Mouse (Mus musculus): ENCODE results near the gene Ribc2. TPM values are rescaled to one million over a fixed set of nuclear protein-coding genes. Genes with fewer than 3 reads are reported as not detected.
A peak's percentile ranks its signal among the peaks of the same experiment; 100 is the strongest.

Gene Ribc2
- polyA plus RNA-seq, 1 experiment from 2014 or later: 0.13 TPM

DNA sequence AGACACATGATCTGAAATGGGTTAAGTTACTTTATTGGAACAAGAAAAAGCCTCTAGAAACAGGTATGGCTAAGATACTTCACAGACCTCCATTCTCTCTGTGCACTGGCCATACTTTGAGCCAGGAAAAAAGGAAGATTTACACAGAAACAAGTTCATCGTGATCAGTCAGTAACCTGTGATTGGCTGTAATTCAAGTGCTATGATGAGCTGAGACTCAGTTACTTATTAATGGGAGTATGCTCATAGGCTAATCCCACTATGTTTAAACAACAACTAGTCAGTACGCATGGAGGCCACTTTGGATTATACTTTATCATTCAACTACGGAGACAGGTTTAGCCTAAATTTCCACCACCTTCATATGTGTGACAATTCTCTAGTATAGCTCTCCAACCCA is 22.2 kb downstream of the Ribc2 start:
- 90% methylated on average over 3 of the region's 3 CpGs for WGBS
- no peak overlapping the region for H3K4me2 ChIP-seq
- H3K4me1 ChIP-seq (replicated peaks): peaks cover 28% of the 10 kb centered on the region
- no peak overlapping the region for H3K9ac ChIP-seq
- no peak overlapping the region for H3K4me3 ChIP-seq
- no peak for ATAC-seq (ENCODE audit: insufficient number of reproducible peaks, low FRiP score)
- no peak overlapping the region for H3K27ac ChIP-seq (ENCODE audit: poor library complexity, severe bottlenecking)
- no peaks in the 10 kb centered on the region for H3K36me3 ChIP-seq
- H3K27me3 ChIP-seq (replicated peaks): peaks cover 24% of the 10 kb centered on the region
- H3K9me3 ChIP-seq (replicated peaks): peaks cover 3% of the 10 kb centered on the region; the same call in 1 of the 2 replicates

DNA sequence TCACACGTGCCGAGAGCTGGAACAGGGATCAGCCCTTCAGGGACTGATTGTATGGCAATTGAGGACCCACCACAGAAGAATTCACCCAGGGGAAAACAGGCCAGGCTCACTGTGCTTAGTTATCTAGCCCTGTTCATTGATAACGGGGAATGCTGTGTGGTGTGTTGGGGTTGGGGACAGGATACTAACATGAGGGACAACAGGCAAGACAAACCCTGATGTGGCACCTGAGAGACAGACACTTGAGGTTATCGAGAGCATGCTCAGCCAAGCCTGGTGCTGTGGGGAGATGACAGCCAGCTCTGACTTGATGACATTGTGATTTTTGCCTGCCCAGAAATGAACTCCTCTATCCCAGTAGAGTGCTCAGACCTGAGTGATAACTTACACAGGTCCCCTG is 24.3 kb downstream of the Ribc2 start:
- Histone ChIP-seq H3K27ac (ENCODE audit: poor library complexity, severe bottlenecking) (0 out of 2 replicates have a peak overlapping the region, but pooled peaks have one; percentile 9), H3K27me3 (replicated peaks) (peaks cover 22% of the 10 kb centered on the region), H3K4me3 (no peak overlapping the region), H3K4me1 (replicated peaks) (peaks cover 28% of the 10 kb centered on the region), H3K9ac (no peak overlapping the region), H3K9me3 (replicated peaks) (peaks cover 3% of the 10 kb centered on the region; the same call in 1 of the 2 replicates), H3K36me3 (no peaks in the 10 kb centered on the region), H3K4me2 (no peak overlapping the region)
- 14% methylated on average over 4 of the region's 4 CpGs for WGBS
- peak; percentile 37; the same call in 1 of the 2 replicates for ATAC-seq (ENCODE audit: insufficient number of reproducible peaks, low FRiP score)

DNA sequence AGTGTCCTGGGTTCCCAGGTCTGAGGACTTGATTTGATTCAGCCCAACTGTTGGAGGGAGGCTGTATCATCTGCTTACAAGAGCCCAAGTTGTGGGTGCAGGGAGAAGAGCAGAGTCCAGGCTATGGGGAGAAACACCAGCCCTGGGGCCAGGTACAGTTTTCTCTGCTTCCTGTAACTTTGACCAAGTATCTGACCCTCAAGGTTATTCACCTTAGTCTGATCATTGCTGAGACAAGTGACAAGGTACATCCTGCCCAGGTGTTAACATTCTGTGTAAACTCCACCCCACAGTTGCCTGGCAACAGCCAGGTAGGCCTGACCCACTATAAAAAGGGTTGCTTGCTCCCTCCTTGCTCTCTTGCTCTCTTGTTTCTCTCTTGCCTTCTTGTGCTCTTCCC is 29.5 kb downstream of the Ribc2 start:
- no peak overlapping the region for H3K4me2 ChIP-seq
- H3K36me3 ChIP-seq: no peaks in the 10 kb centered on the region
- peaks cover 26% of the 10 kb centered on the region for H3K27me3 ChIP-seq (replicated peaks)
- H3K9me3 ChIP-seq (replicated peaks): peaks cover 3% of the 10 kb centered on the region; the same call in 1 of the 2 replicates
- peaks cover 30% of the 10 kb centered on the region for H3K4me1 ChIP-seq (replicated peaks)
- no peak for ATAC-seq (ENCODE audit: insufficient number of reproducible peaks, low FRiP score)
- no peak overlapping the region for H3K4me3 ChIP-seq
- no peak overlapping the region for H3K27ac ChIP-seq (ENCODE audit: poor library complexity, severe bottlenecking)
- no peak overlapping the region for H3K9ac ChIP-seq

DNA sequence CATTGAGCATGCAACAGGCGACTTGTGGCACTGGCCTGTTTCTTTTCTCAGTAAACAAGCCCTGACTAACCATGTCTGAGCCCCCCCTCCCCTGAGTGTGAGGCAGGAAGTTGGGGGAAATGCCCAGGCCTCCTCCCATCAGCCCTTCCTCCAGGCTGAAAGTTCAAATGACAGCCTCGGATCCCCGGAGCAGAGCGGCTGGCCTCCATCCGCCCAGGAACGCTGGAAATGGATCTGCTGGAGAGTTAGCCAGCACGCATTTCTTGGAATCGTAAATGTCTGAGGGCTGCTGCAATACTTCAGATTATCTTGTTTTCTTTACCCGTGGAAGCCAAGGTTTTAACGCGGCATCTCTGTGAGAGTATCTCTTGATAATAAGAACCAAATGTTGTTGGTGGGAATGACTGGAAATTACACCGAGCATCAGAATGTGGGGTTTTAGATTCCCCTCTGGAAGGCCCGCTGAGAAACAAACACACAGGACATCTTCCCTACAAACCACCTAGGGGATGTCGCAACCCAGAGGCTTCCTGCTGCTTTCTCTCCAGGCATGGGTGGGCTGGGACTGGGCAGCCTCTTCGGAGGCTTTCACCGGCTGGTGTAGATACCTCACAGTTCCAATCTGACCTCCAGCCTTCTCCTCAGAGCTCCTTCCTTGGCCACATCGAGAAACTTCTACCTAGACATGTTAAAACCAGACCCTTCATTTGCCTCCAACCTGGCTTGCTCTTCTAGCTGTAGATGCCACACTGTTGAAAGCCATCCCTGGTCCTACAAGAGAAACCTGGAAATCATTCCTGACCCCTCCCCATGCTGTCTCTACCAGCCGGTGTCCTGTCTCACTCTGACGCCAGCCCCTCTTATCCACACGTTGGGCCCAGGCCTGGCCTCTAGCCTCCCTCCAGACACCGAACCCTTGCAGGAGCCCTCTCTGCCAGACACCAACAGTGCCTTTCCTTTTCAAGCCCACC is 31.1 kb downstream of the Ribc2 start:
- Histone ChIP-seq H3K4me2 (peak overlapping the region; percentile 2; the same call in 1 of the 2 replicates), H3K4me3 (no peak overlapping the region), H3K27me3 (replicated peaks) (peaks cover 26% of the 10 kb centered on the region), H3K4me1 (replicated peaks) (peaks cover 34% of the 10 kb centered on the region), H3K27ac (ENCODE audit: poor library complexity, severe bottlenecking) (0 out of 2 replicates have a peak overlapping the region, but pooled peaks have one; percentile 17), H3K9me3 (replicated peaks) (no peaks in the 10 kb centered on the region), H3K9ac (no peak overlapping the region), H3K36me3 (no peaks in the 10 kb centered on the region)
- no peak for ATAC-seq (ENCODE audit: insufficient number of reproducible peaks, low FRiP score)
- 24% methylated on average over 21 of the region's 21 CpGs for WGBS

DNA sequence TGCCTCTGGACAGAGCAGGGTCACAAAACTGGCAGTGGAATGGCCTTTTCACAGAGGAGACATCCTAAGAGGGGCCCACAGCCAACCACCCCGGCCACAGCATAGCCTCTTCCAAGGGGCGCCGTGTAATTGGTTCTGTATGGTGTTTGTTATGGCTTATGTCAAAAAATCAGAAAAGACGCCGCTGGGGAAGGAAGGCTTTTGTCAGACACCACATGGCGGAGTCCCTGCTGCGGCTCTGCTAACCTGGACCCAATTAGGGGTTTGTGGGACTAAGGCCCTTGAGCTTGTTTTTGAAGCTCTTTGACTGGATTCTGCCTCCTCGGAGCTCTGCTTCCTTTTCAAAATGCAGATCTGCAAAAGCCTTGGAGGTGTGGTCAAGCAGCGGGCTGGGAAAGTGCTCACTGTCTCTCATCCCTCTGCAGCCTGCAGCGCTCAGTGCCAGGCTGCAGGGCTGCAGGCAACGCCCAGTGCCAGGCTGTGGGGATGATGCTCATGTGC is 34.6 kb downstream of the Ribc2 start:
- Histone ChIP-seq H3K36me3 (no peaks in the 10 kb centered on the region), H3K4me2 (no peak overlapping the region), H3K4me3 (no peak overlapping the region), H3K4me1 (replicated peaks) (peaks cover 28% of the 10 kb centered on the region), H3K9ac (no peak overlapping the region), H3K9me3 (replicated peaks) (no peaks in the 10 kb centered on the region), H3K27ac (ENCODE audit: poor library complexity, severe bottlenecking) (no peak overlapping the region), H3K27me3 (replicated peaks) (peaks cover 18% of the 10 kb centered on the region; the same call in 1 of the 2 replicates)
- no peak for ATAC-seq (ENCODE audit: insufficient number of reproducible peaks, low FRiP score)
- WGBS: 44% methylated on average over 11 of the region's 11 CpGs

DNA sequence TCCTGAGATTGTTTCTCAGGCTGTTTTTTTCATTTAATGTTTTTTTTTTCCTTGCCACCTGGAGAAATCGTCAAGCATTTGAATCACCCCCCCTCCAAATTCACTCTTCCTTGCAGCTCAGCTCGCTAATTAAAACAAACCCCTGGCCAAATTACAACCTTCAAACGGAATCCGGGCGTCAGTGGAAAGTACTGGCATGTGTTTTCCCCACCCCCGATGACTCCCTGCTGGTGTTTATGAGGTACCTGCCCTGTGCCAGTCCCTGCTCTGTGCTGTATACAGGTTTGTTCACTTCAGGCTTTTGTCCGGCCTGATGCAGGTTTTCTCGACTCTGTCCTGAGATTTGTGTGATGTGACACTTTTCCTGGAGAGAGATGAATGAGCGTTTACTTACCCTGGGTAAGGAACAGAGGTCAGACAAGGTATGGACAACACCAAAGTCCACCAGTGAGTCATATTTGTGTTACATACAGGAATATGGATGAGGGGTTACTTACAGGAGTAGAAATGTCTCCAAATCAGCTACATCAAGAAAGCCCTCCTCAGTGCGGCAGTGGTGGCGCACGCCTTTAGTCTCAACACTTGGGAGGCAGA is 35.3 kb downstream of the Ribc2 start:
- Histone ChIP-seq H3K4me1 (replicated peaks) (peaks cover 29% of the 10 kb centered on the region), H3K4me2 (no peak overlapping the region), H3K27me3 (replicated peaks) (peaks cover 12% of the 10 kb centered on the region; the same call in 1 of the 2 replicates), H3K36me3 (no peaks in the 10 kb centered on the region), H3K27ac (ENCODE audit: poor library complexity, severe bottlenecking) (no peak overlapping the region), H3K9me3 (replicated peaks) (no peaks in the 10 kb centered on the region), H3K9ac (0 out of 2 replicates have a peak overlapping the region, but pooled peaks have one; percentile 8), H3K4me3 (no peak overlapping the region)
- WGBS: 56% methylated on average over 12 of the region's 12 CpGs
- no peak for ATAC-seq (ENCODE audit: insufficient number of reproducible peaks, low FRiP score)

DNA sequence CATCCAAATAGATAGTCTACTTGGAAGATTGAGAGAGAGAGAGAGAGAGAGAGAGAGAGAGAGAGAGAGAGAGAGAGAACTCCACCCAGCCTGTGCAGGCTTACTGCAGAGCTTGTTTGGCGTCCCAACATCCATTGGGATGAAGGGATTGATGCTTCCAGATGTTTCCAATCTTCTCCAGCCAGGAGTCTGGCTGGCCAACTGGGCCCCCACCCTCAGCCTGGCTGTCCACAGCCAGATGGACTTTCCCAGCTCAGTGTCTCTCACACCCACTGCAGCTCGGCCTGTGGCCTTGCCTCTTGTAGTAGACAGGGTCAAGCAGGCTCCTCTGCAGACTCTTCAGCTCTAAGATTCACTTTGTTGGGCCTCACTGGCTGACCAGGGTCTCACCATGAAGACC is 40.2 kb downstream of the Ribc2 start:
- no peak overlapping the region for H3K4me2 ChIP-seq
- H3K4me3 ChIP-seq: no peak overlapping the region
- H3K27ac ChIP-seq (ENCODE audit: poor library complexity, severe bottlenecking): no peak overlapping the region
- 68% methylated on average over 1 of the region's 2 CpGs for WGBS
- 0 out of 2 replicates have a peak, but pooled peaks cover 3% of the 10 kb centered on the region for H3K27me3 ChIP-seq (replicated peaks)
- 0 out of 2 replicates have a peak, but pooled peaks cover 5% of the 10 kb centered on the region for H3K9me3 ChIP-seq (replicated peaks)
- no peak overlapping the region for H3K9ac ChIP-seq
- no peaks in the 10 kb centered on the region for H3K36me3 ChIP-seq
- H3K4me1 ChIP-seq (replicated peaks): peaks cover 33% of the 10 kb centered on the region
- peak; percentile 33; the same call in 1 of the 2 replicates for ATAC-seq (ENCODE audit: insufficient number of reproducible peaks, low FRiP score)

DNA sequence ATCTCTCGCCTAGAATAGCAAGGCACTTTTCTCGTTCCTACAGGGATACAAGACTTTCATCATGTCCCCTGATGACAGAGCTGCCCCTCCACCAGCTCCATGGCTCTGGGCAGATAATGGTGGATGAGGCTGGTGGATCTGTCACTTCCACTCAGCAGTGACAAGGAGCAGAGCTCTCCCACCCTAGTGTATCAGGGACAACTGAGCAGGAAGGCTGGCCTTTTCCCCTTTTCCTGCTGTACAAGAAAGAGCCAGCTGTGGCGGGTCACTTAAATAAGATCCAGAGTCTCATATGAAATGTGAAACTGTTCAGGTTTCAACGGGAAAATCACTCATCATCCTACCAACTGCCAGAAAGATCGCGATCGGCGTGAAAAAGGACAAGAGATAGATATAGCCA is 41.5 kb downstream of the Ribc2 start:
- Histone ChIP-seq H3K27me3 (replicated peaks) (0 out of 2 replicates have a peak, but pooled peaks cover 3% of the 10 kb centered on the region), H3K4me2 (peak overlapping the region; percentile 33), H3K27ac (ENCODE audit: poor library complexity, severe bottlenecking) (peak overlapping the region; percentile 48), H3K4me3 (no peak overlapping the region), H3K9ac (no peak overlapping the region), H3K36me3 (no peaks in the 10 kb centered on the region), H3K4me1 (replicated peaks) (peaks cover 39% of the 10 kb centered on the region), H3K9me3 (replicated peaks) (0 out of 2 replicates have a peak, but pooled peaks cover 5% of the 10 kb centered on the region)
- WGBS: 23% methylated on average over 8 of the region's 8 CpGs
- ATAC-seq (ENCODE audit: insufficient number of reproducible peaks, low FRiP score): no peak

DNA sequence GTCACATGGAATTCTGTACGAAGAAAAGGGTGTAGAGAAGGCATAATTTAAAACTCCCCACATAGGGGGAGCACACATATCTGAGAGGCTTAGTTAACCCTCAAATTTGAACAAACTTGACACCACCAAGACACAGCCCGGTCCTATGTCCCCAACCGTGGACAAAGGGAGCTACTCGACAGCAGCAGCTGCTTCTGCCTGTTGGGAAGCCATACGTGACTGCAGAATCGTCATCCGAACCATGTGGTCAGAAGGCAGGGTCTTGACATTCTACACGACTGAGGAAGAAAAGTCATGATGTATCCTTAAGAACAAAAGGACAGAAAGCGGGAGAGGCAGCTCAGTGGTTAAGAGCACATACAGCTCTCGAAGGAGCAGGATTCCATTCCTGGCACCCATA is 42.2 kb downstream of the Ribc2 start:
- 41% methylated on average over 10 of the region's 10 CpGs for WGBS

DNA sequence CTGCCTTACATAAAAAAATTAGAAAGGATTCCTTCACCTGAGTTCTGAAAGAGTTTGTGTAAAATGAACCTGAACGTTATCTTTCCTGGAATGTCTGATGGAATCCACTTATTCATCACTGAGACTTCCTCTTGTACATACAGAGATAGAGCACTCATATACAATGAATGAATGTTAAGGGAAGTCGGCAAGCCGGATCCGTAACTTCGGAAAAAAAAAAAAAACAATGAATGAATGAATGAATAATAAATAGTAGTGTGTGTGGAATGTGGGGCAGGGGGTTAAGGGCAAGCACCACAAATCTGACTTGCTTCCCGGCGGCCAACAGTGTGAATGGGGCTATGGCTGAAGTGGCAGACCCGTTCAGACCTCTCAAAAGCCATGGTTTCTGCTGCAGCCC is 45.7 kb downstream of the Ribc2 start:
- Histone ChIP-seq H3K27me3 (replicated peaks) (no peaks in the 10 kb centered on the region), H3K4me1 (replicated peaks) (peaks cover 58% of the 10 kb centered on the region), H3K9ac (no peak overlapping the region), H3K4me3 (peak overlapping the region; percentile 14; the same call in 1 of the 2 replicates), H3K4me2 (peak overlapping the region; percentile 55), H3K27ac (ENCODE audit: poor library complexity, severe bottlenecking) (peak overlapping the region; percentile 83), H3K36me3 (no peaks in the 10 kb centered on the region), H3K9me3 (replicated peaks) (0 out of 2 replicates have a peak, but pooled peaks cover 5% of the 10 kb centered on the region)
- WGBS: 53% methylated on average over 8 of the region's 8 CpGs
- ATAC-seq (ENCODE audit: insufficient number of reproducible peaks, low FRiP score): peak; percentile 65

More for the DNA sequence above, 42.2 kb downstream of the Ribc2 start:
- Histone ChIP-seq H3K4me1 (replicated peaks) (peaks cover 45% of the 10 kb centered on the region), H3K9me3 (replicated peaks) (0 out of 2 replicates have a peak, but pooled peaks cover 5% of the 10 kb centered on the region), H3K27me3 (replicated peaks) (0 out of 2 replicates have a peak, but pooled peaks cover 3% of the 10 kb centered on the region), H3K36me3 (no peaks in the 10 kb centered on the region), H3K4me2 (no peak overlapping the region), H3K27ac (ENCODE audit: poor library complexity, severe bottlenecking) (peak overlapping the region; percentile 48), H3K4me3 (no peak overlapping the region), H3K9ac (no peak overlapping the region)
- no peak for ATAC-seq (ENCODE audit: insufficient number of reproducible peaks, low FRiP score)
